Mouse (Mus musculus) heart, embryonic 11.5 days (tissue): ENCODE data around the gene Gstp3. TPM values are rescaled to one million over a fixed set of nuclear protein-coding genes. Genes with fewer than 3 reads are reported as not detected.

ENCODE experiments used
- ATAC-seq: fragments of 200-750 bp; cut with Nextera tagmentation; replicated peaks from 2 replicates; pipeline ENCODE4 v1.8.0; 2017; ENCODE audit warnings: moderate library complexity; ENCODE audit not compliant: insufficient number of reproducible peaks, low FRiP score, low TSS enrichment
- H3K27ac ChIP-seq: fragments of 300-500 bp; sonication (generic); 2 replicates; pipeline ENCODE4 v1.5.1; 2014; ENCODE audit warnings: mild to moderate bottlenecking, low read depth, low read length
- H3K27me3 ChIP-seq: fragments of 300-500 bp; sonication (generic); 2 replicates; pipeline ENCODE4 v1.6.1; 2014; ENCODE audit warnings: mild to moderate bottlenecking, low read length, mixed read lengths; ENCODE audit not compliant: control insufficient read depth, insufficient read depth
- H3K36me3 ChIP-seq: fragments of 300-500 bp; sonication (generic); 2 replicates; pipeline ENCODE4 v1.6.1; 2014; ENCODE audit warnings: mild to moderate bottlenecking, low read length, moderate library complexity, mixed read lengths; ENCODE audit not compliant: control insufficient read depth, insufficient read depth
- H3K4me1 ChIP-seq: fragments of 300-500 bp; sonication (generic); 2 replicates; pipeline ENCODE4 v1.6.1; 2014; ENCODE audit warnings: low read length; ENCODE audit not compliant: control insufficient read depth, insufficient read depth
- H3K4me2 ChIP-seq: fragments of 300-500 bp; sonication (generic); 2 replicates; pipeline ENCODE4 v1.6.1; 2014; ENCODE audit warnings: mild to moderate bottlenecking, moderate library complexity
- H3K4me3 ChIP-seq: fragments of 300-500 bp; sonication (generic); 2 replicates; pipeline ENCODE4 v1.5.1; 2014; ENCODE audit warnings: low read depth, low read length
- H3K9ac ChIP-seq: fragments of 300-500 bp; sonication (generic); 2 replicates; pipeline ENCODE4 v1.6.1; 2014; ENCODE audit warnings: mild to moderate bottlenecking, low read depth, low read length, moderate library complexity
- H3K9me3 ChIP-seq: fragments of 300-500 bp; sonication (generic); replicated peaks from 2 replicates; pipeline ENCODE4 v1.6.1; 2016; ENCODE audit warnings: low read length; ENCODE audit not compliant: control insufficient read depth
- WGBS: fragments of 180-500 bp; shearing (Covaris S2); extraction: QIAGEN DNeasy Blood & Tissue Kit; methylation state at CpG from one replicate; pipeline ENCODE4 v1.1.7; 2014; ENCODE audit not compliant: insufficient replicate concordance; 5-methylcytosine and 5-hydroxymethylcytosine counted together
- polyA plus RNA-seq: library from polyadenylated mRNA; unstranded; fragments of >200 nt; fragmentation: Nextera tagmentation; extraction: Ambion mirVana; gene quantifications from 2 replicates; pipeline ENCODE4 v1.2.1, GENCODE M21; 2014

The Gstp3 gene
- polyA plus RNA-seq, 1 experiment from 2014 or later: 0.49 TPM

- 83% methylated on average over 3 of the region's 3 CpGs for WGBS
- Histone ChIP-seq H3K4me1 (peaks cover 19% of the 10 kb centered on the region), H3K27ac (no peak overlapping the region), H3K4me3 (no peak overlapping the region), H3K4me2 (no peak overlapping the region), H3K27me3 (no peaks in the 10 kb centered on the region; the same call in 1 of the 2 replicates), H3K36me3 (no peaks in the 10 kb centered on the region), H3K9ac (no peak overlapping the region), H3K9me3 (no peaks in the 10 kb centered on the region)
- ATAC-seq: no peak
Observed at GRCm38 (mm10) chr19:4094348-4094747, 35.0 kb upstream of the Gstp3 start.

- no peak overlapping the region for H3K27ac ChIP-seq
- H3K4me3 ChIP-seq: no peak overlapping the region
- H3K27me3 ChIP-seq: peaks cover 4% of the 10 kb centered on the region
- no peak for ATAC-seq
- H3K4me2 ChIP-seq: no peak overlapping the region
- no peaks in the 10 kb centered on the region for H3K36me3 ChIP-seq
- 66% methylated on average over 7 of the region's 7 CpGs for WGBS
- H3K9ac ChIP-seq: no peak overlapping the region
- H3K4me1 ChIP-seq: peaks cover 15% of the 10 kb centered on the region
- no peaks in the 10 kb centered on the region for H3K9me3 ChIP-seq
Observed at GRCm38 (mm10) chr19:4093772-4094171, 34.4 kb upstream of the Gstp3 start.

GRCm38 (mm10) chr19:4092750-4093149, 33.4 kb upstream of the Gstp3 start:
- Histone ChIP-seq H3K36me3 (no peaks in the 10 kb centered on the region), H3K4me2 (no peak overlapping the region), H3K9me3 (no peaks in the 10 kb centered on the region), H3K27ac (no peak overlapping the region), H3K9ac (no peak overlapping the region), H3K4me3 (no peak overlapping the region), H3K4me1 (peaks cover 9% of the 10 kb centered on the region), H3K27me3 (peaks cover 7% of the 10 kb centered on the region)
- ATAC-seq: no peak
- WGBS: 87% methylated on average over 3 of the region's 3 CpGs

- Histone ChIP-seq H3K9ac (no peak overlapping the region), H3K36me3 (no peaks in the 10 kb centered on the region), H3K4me3 (no peak overlapping the region), H3K4me2 (no peak overlapping the region), H3K4me1 (peaks cover 3% of the 10 kb centered on the region; the same call in 1 of the 2 replicates), H3K9me3 (no peaks in the 10 kb centered on the region), H3K27ac (no peak overlapping the region), H3K27me3 (peaks cover 7% of the 10 kb centered on the region)
- no peak for ATAC-seq
- WGBS: 54% methylated on average over 2 of the region's 2 CpGs
Observed at GRCm38 (mm10) chr19:4091383-4091782, 32.0 kb upstream of the Gstp3 start.

GRCm38 (mm10) chr19:4090446-4090845, 31.1 kb upstream of the Gstp3 start:
- H3K9me3 ChIP-seq: no peaks in the 10 kb centered on the region
- no peak overlapping the region for H3K27ac ChIP-seq
- no peaks in the 10 kb centered on the region for H3K36me3 ChIP-seq
- no peak for ATAC-seq
- H3K4me3 ChIP-seq: no peak overlapping the region
- no peak overlapping the region for H3K4me2 ChIP-seq
- no peaks in the 10 kb centered on the region for H3K4me1 ChIP-seq
- no peak overlapping the region for H3K9ac ChIP-seq
- 86% methylated on average over 3 of the region's 3 CpGs for WGBS
- peaks cover 9% of the 10 kb centered on the region for H3K27me3 ChIP-seq

- Histone ChIP-seq H3K4me2 (no peak overlapping the region), H3K27ac (no peak overlapping the region), H3K36me3 (no peaks in the 10 kb centered on the region), H3K4me1 (no peaks in the 10 kb centered on the region), H3K9ac (no peak overlapping the region), H3K9me3 (no peaks in the 10 kb centered on the region), H3K4me3 (no peak overlapping the region), H3K27me3 (peaks cover 9% of the 10 kb centered on the region)
- WGBS: 75% methylated on average over 6 of the region's 6 CpGs
- no peak for ATAC-seq
Observed at GRCm38 (mm10) chr19:4089128-4089527, 29.8 kb upstream of the Gstp3 start.

- Histone ChIP-seq H3K9ac (no peak overlapping the region), H3K9me3 (no peaks in the 10 kb centered on the region), H3K4me3 (no peak overlapping the region), H3K4me2 (no peak overlapping the region), H3K27me3 (peaks cover 16% of the 10 kb centered on the region), H3K27ac (no peak overlapping the region), H3K4me1 (no peaks in the 10 kb centered on the region), H3K36me3 (no peaks in the 10 kb centered on the region)
- 31% methylated on average over 5 of the region's 5 CpGs for WGBS
- no peak for ATAC-seq
Observed at GRCm38 (mm10) chr19:4088146-4088545, 28.8 kb upstream of the Gstp3 start.

- 85% methylated on average over 5 of the region's 5 CpGs for WGBS
- Histone ChIP-seq H3K4me2 (no peak overlapping the region), H3K9me3 (no peaks in the 10 kb centered on the region), H3K9ac (no peak overlapping the region), H3K27ac (no peak overlapping the region), H3K4me1 (no peaks in the 10 kb centered on the region), H3K36me3 (no peaks in the 10 kb centered on the region), H3K27me3 (peaks cover 16% of the 10 kb centered on the region), H3K4me3 (no peak overlapping the region)
- no peak for ATAC-seq
Observed at GRCm38 (mm10) chr19:4087090-4087489, 27.7 kb upstream of the Gstp3 start.

GRCm38 (mm10) chr19:4086156-4086555, 26.8 kb upstream of the Gstp3 start:
- peaks cover 18% of the 10 kb centered on the region for H3K27me3 ChIP-seq

More at GRCm38 (mm10) chr19:4086156-4086555, 26.8 kb upstream of the Gstp3 start:
- ATAC-seq: no peak
- Histone ChIP-seq H3K27ac (no peak overlapping the region), H3K4me1 (no peaks in the 10 kb centered on the region), H3K4me2 (no peak overlapping the region), H3K9ac (no peak overlapping the region), H3K9me3 (no peaks in the 10 kb centered on the region), H3K36me3 (no peaks in the 10 kb centered on the region), H3K4me3 (no peak overlapping the region)
- WGBS: 87% methylated on average over 15 of the region's 15 CpGs
